Mouse (Mus musculus) liver, embryonic 11.5 days (tissue): ENCODE measurements around the gene Hipk4. TPM values are rescaled to one million over a fixed set of nuclear protein-coding genes. Genes with fewer than 3 reads are reported as not detected.

Experiments used
- ATAC-seq: fragments of 200-750 bp; cut with Nextera tagmentation; replicated peaks from 2 replicates; pipeline ENCODE4 v1.8.0; 2017; ENCODE audit warnings: moderate number of reproducible peaks, mild to moderate bottlenecking, moderate TSS enrichment, moderate library complexity; ENCODE audit not compliant: low FRiP score
- DNase-seq: peaks from one replicate; pipeline ENCODE4 v3.0.0-alpha.2; 2017; ENCODE audit warnings: low spot score
- H3K27ac ChIP-seq: fragments of 300-500 bp; sonication (generic); 2 replicates; pipeline ENCODE4 v1.5.1; 2014; ENCODE audit warnings: mild to moderate bottlenecking, low read depth, low read length, control low read depth
- H3K27me3 ChIP-seq: fragments of 300-500 bp; sonication (generic); replicated peaks from 2 replicates; pipeline ENCODE4 v1.6.1; 2014; ENCODE audit warnings: low read length, mixed read lengths; ENCODE audit not compliant: control insufficient read depth, insufficient read depth
- H3K36me3 ChIP-seq: fragments of 300-500 bp; sonication (generic); 2 replicates; pipeline ENCODE4 v1.6.1; 2014; ENCODE audit warnings: mild to moderate bottlenecking, low read length, moderate library complexity, mixed read lengths; ENCODE audit not compliant: control insufficient read depth, insufficient read depth
- H3K4me1 ChIP-seq: fragments of 300-500 bp; sonication (generic); replicated peaks from 2 replicates; pipeline ENCODE4 v1.6.1; 2014; ENCODE audit warnings: low read length, mixed read lengths; ENCODE audit not compliant: control insufficient read depth, insufficient read depth
- H3K4me2 ChIP-seq: fragments of 300-500 bp; sonication (generic); 2 replicates; pipeline ENCODE4 v1.6.1; 2014; ENCODE audit warnings: mild to moderate bottlenecking, control low read depth, moderate library complexity
- H3K4me3 ChIP-seq: fragments of 300-500 bp; sonication (generic); 2 replicates; pipeline ENCODE4 v1.5.1; 2014; ENCODE audit warnings: low read depth, low read length, control low read depth
- H3K9ac ChIP-seq: fragments of 300-500 bp; sonication (generic); 2 replicates; pipeline ENCODE4 v1.6.1; 2014; ENCODE audit warnings: low read depth, low read length, control low read depth
- H3K9me3 ChIP-seq: fragments of 300-500 bp; sonication (generic); 2 replicates; pipeline ENCODE4 v1.6.1; 2016; ENCODE audit warnings: low read length, inconsistent platforms, mixed read lengths; ENCODE audit not compliant: control insufficient read depth
- WGBS: fragments of 180-500 bp; shearing (Covaris S2); extraction: QIAGEN DNeasy Blood & Tissue Kit; methylation state at CpG from one replicate; pipeline ENCODE4 v1.1.7; 2014; 5-methylcytosine and 5-hydroxymethylcytosine counted together
- polyA plus RNA-seq: library from polyadenylated mRNA; unstranded; fragments of >200 nt; fragmentation: Nextera tagmentation; extraction: Ambion mirVana; gene quantifications from 2 replicates; pipeline ENCODE4 v1.2.1, GENCODE M21; 2014

Hipk4 gene
- polyA plus RNA-seq, 1 experiment from 2014 or later, result 0.33 TPM

DNA sequence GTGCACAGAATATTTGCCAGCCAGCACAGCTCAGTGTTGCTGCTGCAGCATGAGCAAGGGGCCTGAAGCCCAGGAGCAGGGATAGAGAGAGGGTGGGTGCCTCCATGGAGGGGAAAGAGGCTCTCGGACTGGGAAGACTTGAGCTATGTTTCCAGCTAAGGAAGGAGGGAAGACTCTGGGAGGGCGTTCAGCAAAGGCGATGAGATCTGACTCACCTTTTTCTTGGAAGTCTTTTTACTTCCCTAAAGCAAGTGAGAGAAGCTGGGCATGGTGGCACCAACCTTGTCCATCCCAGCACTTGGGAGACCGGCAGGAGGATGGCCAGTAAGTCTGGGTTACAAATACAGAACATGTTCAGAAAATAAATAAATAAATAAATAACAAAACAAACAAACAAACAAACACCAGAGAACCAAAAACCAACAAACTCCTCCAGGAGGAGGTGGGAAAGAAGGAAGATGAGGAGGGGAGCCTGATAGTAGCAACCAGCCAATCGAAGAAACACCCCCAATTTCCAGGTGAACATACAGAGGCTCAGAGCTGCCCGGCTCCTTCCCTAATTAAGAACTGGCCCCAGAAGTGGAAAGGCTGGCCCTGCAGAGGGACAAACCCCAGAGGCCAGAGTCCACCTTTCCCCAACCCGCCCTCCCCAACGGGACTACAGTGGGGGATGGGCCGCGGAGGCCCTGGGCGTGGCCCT lies 42.0 kb upstream of the Hipk4 start:
- Histone ChIP-seq H3K4me3 (peak overlapping the region; percentile 26), H3K36me3 (peaks cover 11% of the 10 kb centered on the region), H3K9ac (peak overlapping the region; percentile 55), H3K4me2 (peak overlapping the region; percentile 77), H3K27me3 (no peaks in the 10 kb centered on the region), H3K27ac (peak overlapping the region; percentile 89), H3K9me3 (no peaks in the 10 kb centered on the region), H3K4me1 (peaks cover 35% of the 10 kb centered on the region)
- ATAC-seq, result no peak
- WGBS, result 15% methylated on average over 11 of the region's 11 CpGs
- DNase-seq, result peak; percentile 91

- H3K4me2 ChIP-seq, result peak overlapping the region; percentile 77
- 0% methylated on average over 12 of the region's 12 CpGs for WGBS
- DNase-seq, result no peak
- H3K4me3 ChIP-seq, result peak overlapping the region; percentile 26
- no peaks in the 10 kb centered on the region for H3K9me3 ChIP-seq
- peak overlapping the region; percentile 55 for H3K9ac ChIP-seq
- H3K4me1 ChIP-seq, result peaks cover 33% of the 10 kb centered on the region
- H3K27me3 ChIP-seq, result no peaks in the 10 kb centered on the region
- H3K27ac ChIP-seq, result peak overlapping the region; percentile 89
- ATAC-seq, result peak; percentile 95
- peaks cover 6% of the 10 kb centered on the region for H3K36me3 ChIP-seq
Measured at GRCm38 (mm10) chr7:27481627-27481969, 41.5 kb upstream of the Hipk4 start.

DNA sequence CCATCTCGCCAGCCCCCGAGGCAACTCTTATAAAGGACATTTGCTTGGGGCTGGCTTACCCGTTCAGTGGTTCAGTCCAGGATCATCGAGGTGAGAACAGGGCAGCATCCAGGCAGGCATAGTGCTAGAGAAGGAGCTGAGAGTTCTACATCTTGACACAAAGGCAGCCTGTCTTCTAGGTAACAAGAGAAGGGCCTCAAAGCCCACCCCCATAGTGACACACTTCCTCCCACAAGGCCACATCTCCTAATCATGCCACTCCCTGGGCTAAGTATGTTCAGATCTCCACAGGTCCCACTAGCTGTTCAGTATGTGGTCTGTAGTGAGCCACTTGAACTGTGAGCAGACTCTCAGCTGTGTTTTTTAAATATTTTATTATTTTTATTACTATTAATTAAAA lies 39.2 kb upstream of the Hipk4 start:
- DNase-seq (no peak), ATAC-seq (no peak)
- Histone ChIP-seq H3K36me3 (no peaks in the 10 kb centered on the region), H3K27me3 (no peaks in the 10 kb centered on the region), H3K9me3 (no peaks in the 10 kb centered on the region), H3K9ac (no peak overlapping the region), H3K27ac (no peak overlapping the region), H3K4me2 (no peak overlapping the region), H3K4me3 (no peak overlapping the region), H3K4me1 (peaks cover 34% of the 10 kb centered on the region)
- WGBS, result 82% methylated on average over 4 of the region's 4 CpGs

GRCm38 (mm10) chr7:27486102-27486769 lies 36.8 kb upstream of the Hipk4 start:
- no peaks in the 10 kb centered on the region for H3K27me3 ChIP-seq
- 3% methylated on average over 13 of the region's 13 CpGs for WGBS
- DNase-seq, result no peak

DNA sequence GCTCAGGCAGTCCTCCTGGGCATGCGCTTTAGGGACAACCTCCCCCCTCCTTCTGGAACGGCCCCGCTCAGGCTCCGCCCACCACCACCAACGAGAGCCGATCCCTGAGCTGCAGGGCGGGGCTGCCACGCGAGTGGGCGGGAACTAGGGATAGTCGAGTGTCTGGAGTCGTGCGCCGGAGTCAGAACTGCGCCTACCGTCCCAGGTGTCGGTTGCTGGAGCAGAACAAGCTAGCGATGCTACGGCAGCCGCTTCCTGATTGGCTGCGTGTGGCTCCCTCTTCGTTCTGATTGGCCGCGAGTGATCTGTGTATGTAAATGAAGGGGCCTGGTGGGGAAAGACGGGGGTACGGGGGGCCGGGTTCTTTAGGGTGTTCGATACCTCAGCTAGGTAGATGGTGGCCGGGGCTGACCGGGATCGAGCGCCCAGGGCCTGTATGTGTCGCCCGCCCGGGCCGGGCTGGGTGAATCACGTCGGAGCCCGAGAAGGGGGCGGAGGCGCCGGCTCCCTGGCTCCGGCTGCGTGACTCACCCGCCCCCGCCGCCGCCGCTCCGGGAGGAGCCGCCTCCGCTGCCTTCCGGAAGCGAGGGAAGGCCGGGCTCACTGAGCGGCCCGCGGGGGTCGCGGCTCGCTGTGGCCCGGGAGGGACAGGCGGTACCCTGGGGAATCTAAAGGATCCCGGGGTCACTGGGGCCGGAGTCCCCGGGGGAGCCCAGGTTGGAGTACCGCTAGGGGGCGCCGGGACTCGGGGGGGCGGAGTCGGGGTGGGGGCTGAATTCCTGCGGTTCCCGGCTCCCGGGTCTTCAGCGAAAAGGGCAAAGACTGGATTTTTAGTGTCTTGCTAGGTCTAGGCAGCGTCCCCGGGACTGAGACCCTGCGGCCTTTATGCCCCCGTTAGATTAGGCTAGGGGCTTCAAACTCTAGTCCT lies 36.0 kb upstream of the Hipk4 start, which contains the start of gene Sertad1:
Gene Sertad1, plus strand, starts transcription at position 141 of the 928 bp plus-strand sequence.
- H3K27ac ChIP-seq, result peak within 1 kb of the TSS; percentile 97
- H3K9me3 ChIP-seq, result no peaks in the 10 kb centered on the region
- peaks cover 8% of the 10 kb centered on the region; the same call in 1 of the 2 replicates for H3K36me3 ChIP-seq
- H3K4me1 ChIP-seq, result peaks cover 46% of the 10 kb centered on the region
- H3K4me2 ChIP-seq, result peak within 1 kb of the TSS; percentile 94
- ATAC-seq, result peak; percentile 85
- H3K27me3 ChIP-seq, result no peaks in the 10 kb centered on the region
- peak within 1 kb of the TSS; percentile 86 for H3K9ac ChIP-seq
- under 1% methylated on average over 77 of the region's 80 CpGs for WGBS
- peak; percentile 100 for DNase-seq
- peak within 1 kb of the TSS; percentile 84 for H3K4me3 ChIP-seq

More at GRCm38 (mm10) chr7:27486102-27486769, 36.8 kb upstream of the Hipk4 start:
- H3K27ac ChIP-seq, result peak overlapping the region; percentile 97
- H3K4me2 ChIP-seq, result peak overlapping the region; percentile 94
- peak overlapping the region; percentile 84 for H3K4me3 ChIP-seq
- peaks cover 8% of the 10 kb centered on the region; the same call in 1 of the 2 replicates for H3K36me3 ChIP-seq
- no peaks in the 10 kb centered on the region for H3K9me3 ChIP-seq
- ATAC-seq, result no peak
- H3K9ac ChIP-seq, result peak overlapping the region; percentile 86
- peaks cover 41% of the 10 kb centered on the region for H3K4me1 ChIP-seq

- no peak for DNase-seq
- H3K4me1 ChIP-seq, result peaks cover 40% of the 10 kb centered on the region
- no peak for ATAC-seq
Measured at GRCm38 (mm10) chr7:27487740-27488268, 35.3 kb upstream of the Hipk4 start.

GRCm38 (mm10) chr7:27489270-27489869 lies 33.7 kb upstream of the Hipk4 start:
- H3K36me3 ChIP-seq, result peaks cover 8% of the 10 kb centered on the region; the same call in 1 of the 2 replicates
- ATAC-seq (no peak), DNase-seq (no peak)
- WGBS, result 91% methylated on average over 25 of the region's 25 CpGs
- peak overlapping the region; percentile 68; the same call in 1 of the 2 replicates for H3K9ac ChIP-seq
- H3K4me1 ChIP-seq, result peaks cover 40% of the 10 kb centered on the region
- no peaks in the 10 kb centered on the region for H3K9me3 ChIP-seq
- no peaks in the 10 kb centered on the region for H3K27me3 ChIP-seq
- H3K4me3 ChIP-seq, result no peak overlapping the region
- peak overlapping the region; percentile 78 for H3K4me2 ChIP-seq
- H3K27ac ChIP-seq, result peak overlapping the region; percentile 96; the same call in 1 of the 2 replicates

More at GRCm38 (mm10) chr7:27487740-27488268, 35.3 kb upstream of the Hipk4 start:
- H3K4me2 ChIP-seq, result peak overlapping the region; percentile 94
- no peaks in the 10 kb centered on the region for H3K27me3 ChIP-seq
- peak overlapping the region; percentile 84 for H3K4me3 ChIP-seq
- H3K27ac ChIP-seq, result peak overlapping the region; percentile 97
- H3K36me3 ChIP-seq, result peaks cover 8% of the 10 kb centered on the region; the same call in 1 of the 2 replicates
- H3K9ac ChIP-seq, result peak overlapping the region; percentile 86
- no peaks in the 10 kb centered on the region for H3K9me3 ChIP-seq
- WGBS, result under 1% methylated on average over 13 of the region's 13 CpGs

- peak overlapping the region; percentile 53 for H3K4me3 ChIP-seq
- peak overlapping the region; percentile 68 for H3K9ac ChIP-seq
- WGBS, result 31% methylated on average over 4 of the region's 4 CpGs
- H3K27me3 ChIP-seq, result no peaks in the 10 kb centered on the region
- DNase-seq, result no peak
- peak overlapping the region; percentile 78 for H3K4me2 ChIP-seq
- peaks cover 40% of the 10 kb centered on the region for H3K4me1 ChIP-seq
- H3K9me3 ChIP-seq, result no peaks in the 10 kb centered on the region
- peaks cover 8% of the 10 kb centered on the region; the same call in 1 of the 2 replicates for H3K36me3 ChIP-seq
- peak overlapping the region; percentile 96 for H3K27ac ChIP-seq
- no peak for ATAC-seq
Measured at GRCm38 (mm10) chr7:27490227-27490542, 32.9 kb upstream of the Hipk4 start.
